Mouse (Mus musculus): ENCODE results near the gene Serpinb8. TPM values are rescaled to one million over a fixed set of nuclear protein-coding genes. Genes with fewer than 3 reads are reported as not detected.

Gene Serpinb8
- polyA plus RNA-seq, 1 experiment from 2014 or later, result 8.8 TPM

Other genes starting within 250 kb of the Serpinb8 start
- 4.2 and 11.9 TPM in 2 replicates for gene Serpinb11, start 228.8 kb upstream of the Serpinb8 start, polyA plus RNA-seq (2014; fragmentation: Nextera tagmentation; extraction: Ambion mirVana)
- 5.9 and 9.1 TPM in 2 replicates for gene Serpinb7, start 190.4 kb upstream of the Serpinb8 start, polyA plus RNA-seq (2014; fragmentation: Nextera tagmentation; extraction: Ambion mirVana)
- gene Serpinb2, start 78.6 kb upstream of the Serpinb8 start, polyA plus RNA-seq (2014; fragmentation: Nextera tagmentation; extraction: Ambion mirVana), result 2.2 and 3.2 TPM in 2 replicates